Mouse (Mus musculus) liver, embryonic 14.5 days (tissue): Measurements from ENCODE around the gene Fgfr2. TPM values are rescaled to one million over a fixed set of nuclear protein-coding genes. Genes with fewer than 3 reads are reported as not detected.

Source experiments
- ATAC-seq: fragments of 200-750 bp; cut with Nextera tagmentation; 2 replicates; pipeline ENCODE4 v1.8.0; 2017; ENCODE audit warnings: moderate number of reproducible peaks, mild to moderate bottlenecking, moderate library complexity; ENCODE audit not compliant: insufficient read depth
- DNase-seq, 3 experiments: peaks; one replicate each; pipeline ENCODE4 v3.0.0-alpha.2; 2012 to 2013; ENCODE audit warnings: low read depth in 3 of 3, low spot score in 3 of 3
- H3K27ac ChIP-seq: fragments of 300-500 bp; sonication (generic); 2 replicates; pipeline ENCODE4 v1.5.1; 2014; ENCODE audit warnings: moderate library complexity, mild to moderate bottlenecking, control low read depth, inconsistent platforms
- H3K27me3 ChIP-seq: fragments of 300-500 bp; sonication (generic); 2 replicates; pipeline ENCODE4 v1.6.1; 2014; ENCODE audit warnings: mild to moderate bottlenecking, low read length, moderate library complexity; ENCODE audit not compliant: control insufficient read depth, insufficient read depth
- H3K36me3 ChIP-seq: fragments of 300-500 bp; sonication (generic); replicated peaks from 2 replicates; pipeline ENCODE4 v1.6.1; 2014; ENCODE audit warnings: low read depth; ENCODE audit not compliant: control insufficient read depth, insufficient read depth
- H3K4me1 ChIP-seq, 2 experiments: fragments of 200-500 bp in 1 of 2; fragments of 300-500 bp in 1 of 2; sonication (generic) in 1 of 2; replicated peaks; 2 replicates each; pipeline ENCODE4 v1.6.1; 2012 to 2014; ENCODE audit warnings: antibody characterized with exemption in 1 of 2, inconsistent platforms in 1 of 2, low read length in 1 of 2; ENCODE audit not compliant: control insufficient read depth in 2 of 2, insufficient read depth in 2 of 2
- H3K4me2 ChIP-seq: fragments of 300-500 bp; sonication (generic); 2 replicates; pipeline ENCODE4 v1.6.1; 2014; ENCODE audit warnings: low read depth, mild to moderate bottlenecking, control low read depth, moderate library complexity
- H3K4me3 ChIP-seq, 2 experiments: fragments of 200-500 bp in 1 of 2; fragments of 300-500 bp in 1 of 2; sonication (generic) in 1 of 2; 2 replicates each; pipeline ENCODE4 v1.5.1; 2012 to 2014; ENCODE audit warnings: low read depth in 2 of 2, low read length in 2 of 2, mild to moderate bottlenecking in 2 of 2, control low read depth in 1 of 2, inconsistent platforms in 1 of 2, moderate library complexity in 1 of 2; ENCODE audit not compliant: insufficient read depth in 1 of 2
- H3K9ac ChIP-seq: fragments of 300-500 bp; sonication (generic); replicated peaks from 2 replicates; pipeline ENCODE4 v1.6.1; 2014; ENCODE audit warnings: mild to moderate bottlenecking, control low read depth, moderate library complexity
- H3K9me3 ChIP-seq: fragments of 300-500 bp; sonication (generic); 2 replicates; pipeline ENCODE4 v1.6.1; 2016; ENCODE audit warnings: low read length, mixed read lengths; ENCODE audit not compliant: control insufficient read depth
- CTCF ChIP-seq: IDR thresholded peaks from 2 replicates; pipeline ENCODE4 v1.5.1; 2016; ENCODE audit warnings: antibody characterized with exemption, low read depth, control low read depth
- EP300 ChIP-seq: IDR thresholded peaks from 2 replicates; pipeline ENCODE4 v1.6.1; 2016; ENCODE audit warnings: antibody characterized with exemption, low read depth
- WGBS: fragments of 180-500 bp; shearing (Covaris S2); extraction: QIAGEN DNeasy Blood & Tissue Kit; methylation state at CpG from one replicate; pipeline ENCODE4 v1.1.7; 2014; ENCODE audit not compliant: insufficient replicate concordance; 5-methylcytosine and 5-hydroxymethylcytosine counted together
- polyA plus RNA-seq, 2 experiments: library from polyadenylated mRNA; depleted of rRNA in 1 of 2; stranded (reverse) in 1 of 2; unstranded in 1 of 2; fragments of >200 nt; fragmentation: Nextera tagmentation in 1 of 2; extraction: Ambion mirVana in 1 of 2; gene quantifications; 2 replicates each; pipeline versions ENCODE4 v1.2.1 to v1.2.3; 2012 to 2014

The Fgfr2 gene
- polyA plus RNA-seq, 2 experiments, result 7.9 to 8.8 TPM

- Histone ChIP-seq H3K27ac (no peak overlapping the region), H3K9me3 (no peaks in the 10 kb centered on the region), H3K4me1 (peaks cover 17 to 21% of the 10 kb centered on the region in 2 experiments), H3K4me2 (no peak overlapping the region), H3K36me3 (peaks cover 76% of the 10 kb centered on the region), H3K4me3 (no peak overlapping the region), H3K9ac (no peak overlapping the region), H3K27me3 (no peaks in the 10 kb centered on the region)
- no peak for DNase-seq
- WGBS, result 83% methylated on average over 2 of the region's 2 CpGs
- ATAC-seq, result no peak
- no peak for TF ChIP-seq EP300
- TF ChIP-seq CTCF, result no peak
These were observed 361.7 kb downstream of the Fgfr2 start for GRCm38 (mm10) chr7:132761409-132761808.

GRCm38 (mm10) chr7:132760589-132761180 lies 362.5 kb downstream of the Fgfr2 start:
- DNase-seq, result no peak

GRCm38 (mm10) chr7:132759926-132760325 lies 363.2 kb downstream of the Fgfr2 start:
- no peak for DNase-seq
- Histone ChIP-seq H3K9me3 (no peaks in the 10 kb centered on the region), H3K4me1 (peaks cover 5 to 9% of the 10 kb centered on the region in 2 experiments), H3K27me3 (no peaks in the 10 kb centered on the region), H3K27ac (no peak overlapping the region), H3K4me3 (no peak overlapping the region), H3K4me2 (no peak overlapping the region), H3K36me3 (peaks cover 83% of the 10 kb centered on the region), H3K9ac (no peak overlapping the region)
- WGBS, result 89% methylated on average over 6 of the region's 6 CpGs
- no peak for ATAC-seq
- TF ChIP-seq CTCF (no peak), EP300 (no peak)

More at GRCm38 (mm10) chr7:132760589-132761180, 362.5 kb downstream of the Fgfr2 start:
- H3K4me1 ChIP-seq, result peaks cover 10 to 14% of the 10 kb centered on the region in 2 experiments
- 94% methylated on average over 6 of the region's 6 CpGs for WGBS
- H3K27ac ChIP-seq, result no peak overlapping the region
- no peak overlapping the region for H3K9ac ChIP-seq
- H3K36me3 ChIP-seq, result peaks cover 82% of the 10 kb centered on the region
- H3K4me2 ChIP-seq, result no peak overlapping the region
- TF ChIP-seq CTCF, result no peak
- no peaks in the 10 kb centered on the region for H3K9me3 ChIP-seq
- H3K4me3 ChIP-seq, result no peak overlapping the region
- ATAC-seq, result no peak
- H3K27me3 ChIP-seq, result no peaks in the 10 kb centered on the region

DNA sequence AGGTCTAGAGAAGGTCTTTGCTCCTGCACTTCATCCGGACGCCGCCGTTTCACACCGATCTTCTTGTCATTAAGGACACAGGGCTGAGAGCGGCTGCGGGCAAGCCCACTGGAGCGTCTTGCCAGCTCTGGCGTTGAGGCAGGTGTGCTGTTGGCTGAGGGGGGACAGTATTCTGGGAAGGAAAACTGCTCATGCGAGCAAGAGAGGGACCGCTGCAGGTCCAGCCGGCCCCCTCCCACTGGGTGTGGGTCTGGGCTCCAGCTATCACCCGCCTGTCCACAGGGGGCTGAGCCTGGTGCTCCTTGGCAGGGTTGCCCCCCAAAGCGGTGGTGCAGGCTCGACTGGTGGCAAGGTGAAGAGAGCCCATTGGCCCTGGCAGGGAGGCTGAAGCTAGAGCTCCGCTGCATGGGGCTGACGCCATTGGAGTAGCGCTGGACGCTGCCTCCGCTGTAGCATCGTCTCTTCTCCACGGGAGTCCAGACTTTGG lies 363.7 kb downstream of the Fgfr2 start:
- no peak overlapping the region for H3K4me3 ChIP-seq
- DNase-seq (no peak), ATAC-seq (no peak)
- TF ChIP-seq CTCF (no peak), EP300 (no peak)
- peaks cover 9 to 12% of the 10 kb centered on the region in 2 experiments for H3K4me1 ChIP-seq
- H3K9ac ChIP-seq, result no peak overlapping the region
- no peak overlapping the region for H3K4me2 ChIP-seq
- no peaks in the 10 kb centered on the region for H3K9me3 ChIP-seq
- no peak overlapping the region for H3K27ac ChIP-seq
- no peaks in the 10 kb centered on the region for H3K27me3 ChIP-seq
- 95% methylated on average over 22 of the region's 22 CpGs for WGBS
- H3K36me3 ChIP-seq, result peaks cover 83% of the 10 kb centered on the region

GRCm38 (mm10) chr7:132758875-132759274 lies 364.3 kb downstream of the Fgfr2 start:
- Histone ChIP-seq H3K9ac (no peak overlapping the region), H3K27ac (no peak overlapping the region), H3K4me1 (peaks cover 10 to 17% of the 10 kb centered on the region in 2 experiments), H3K36me3 (peaks cover 82% of the 10 kb centered on the region), H3K4me3 (no peak overlapping the region), H3K27me3 (no peaks in the 10 kb centered on the region), H3K9me3 (no peaks in the 10 kb centered on the region), H3K4me2 (no peak overlapping the region)
- DNase-seq, result no peak
- TF ChIP-seq EP300 (no peak), CTCF (no peak)
- ATAC-seq, result no peak
- 76% methylated on average over 5 of the region's 5 CpGs for WGBS
